Mouse (Mus musculus) lung, embryonic 15.5 days (tissue): Measurements from ENCODE around the gene Ubac2. TPM values are rescaled to one million over a fixed set of nuclear protein-coding genes. Genes with fewer than 3 reads are reported as not detected.
"Not testable (repeated sequence)": the region's sequence is repeated elsewhere in the genome, so short reads cannot be mapped to it uniquely, and the experiment has no call there.

Experiments
- ATAC-seq: fragments of 200-750 bp; cut with Nextera tagmentation; 2 replicates; pipeline ENCODE4 v1.8.0; 2017; ENCODE audit warnings: moderate number of reproducible peaks, borderline replicate concordance; ENCODE audit not compliant: low FRiP score, low TSS enrichment; ENCODE audit errors: extremely low read depth
- H3K27ac ChIP-seq: fragments of 300-500 bp; sonication (generic); 2 replicates; pipeline ENCODE4 v1.5.1; 2015; ENCODE audit warnings: moderate library complexity, mild to moderate bottlenecking, inconsistent platforms
- H3K27me3 ChIP-seq: fragments of 300-500 bp; sonication (generic); 2 replicates; pipeline ENCODE4 v1.6.1; 2015; ENCODE audit warnings: inconsistent platforms
- H3K36me3 ChIP-seq: fragments of 300-500 bp; sonication (generic); 2 replicates; pipeline ENCODE4 v1.6.1; 2015; ENCODE audit warnings: inconsistent platforms
- H3K4me1 ChIP-seq: fragments of 300-500 bp; sonication (generic); 2 replicates; pipeline ENCODE4 v1.6.1; 2015; ENCODE audit warnings: inconsistent platforms
- H3K4me2 ChIP-seq: fragments of 300-500 bp; sonication (generic); 2 replicates; pipeline ENCODE4 v1.6.1; 2015; ENCODE audit warnings: inconsistent platforms, mild to moderate bottlenecking, moderate library complexity
- H3K4me3 ChIP-seq: fragments of 300-500 bp; sonication (generic); 2 replicates; pipeline ENCODE4 v1.5.1; 2015; ENCODE audit warnings: mild to moderate bottlenecking, inconsistent platforms
- H3K9ac ChIP-seq: fragments of 300-500 bp; sonication (generic); 2 replicates; pipeline ENCODE4 v1.6.1; 2015; ENCODE audit warnings: inconsistent platforms
- H3K9me3 ChIP-seq: fragments of 300-500 bp; sonication (generic); 2 replicates; pipeline ENCODE4 v1.6.1; 2016; ENCODE audit warnings: inconsistent platforms
- WGBS: fragments of 180-500 bp; shearing (Covaris S2); methylation state at CpG from one replicate; pipeline ENCODE4 v1.1.7; 2015; 5-methylcytosine and 5-hydroxymethylcytosine counted together
- polyA plus RNA-seq: library from polyadenylated mRNA; unstranded; fragments of >200 nt; fragmentation: Nextera tagmentation; extraction: Ambion mirVana; gene quantifications from 2 replicates; pipeline ENCODE4 v1.2.1, GENCODE M21; 2015

Ubac2 gene
- polyA plus RNA-seq, 1 experiment from 2014 or later: 60.4 TPM

DNA sequence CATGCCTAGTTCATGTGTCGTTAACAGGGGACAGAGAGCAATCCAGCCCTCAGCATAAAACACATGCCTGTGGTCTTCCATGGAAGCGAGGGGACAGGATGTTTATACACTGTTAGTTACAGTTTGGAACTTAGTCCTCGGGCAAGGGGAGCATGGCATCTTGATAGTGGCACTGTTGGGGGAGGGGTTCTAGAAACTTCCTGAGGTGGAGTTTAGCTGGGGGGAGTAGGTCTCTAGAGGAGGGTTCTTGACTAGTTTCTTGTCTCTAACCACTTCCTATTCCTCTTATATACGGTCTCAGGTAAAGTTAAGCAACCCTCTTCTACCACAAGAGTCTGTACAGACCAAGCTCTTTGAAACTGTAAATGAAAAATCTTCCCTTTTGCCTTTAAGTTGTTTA lies 187.8 kb downstream of the Ubac2 start:
- no peaks in the 10 kb centered on the region for H3K36me3 ChIP-seq
- H3K9me3 ChIP-seq: no peaks in the 10 kb centered on the region
- ATAC-seq: no peak
- H3K9ac ChIP-seq: no peak overlapping the region
- no peak overlapping the region for H3K4me2 ChIP-seq
- no peaks in the 10 kb centered on the region for H3K27me3 ChIP-seq
- H3K4me3 ChIP-seq: no peak overlapping the region
- 29% methylated on average over 4 of the region's 4 CpGs for WGBS
- no peak overlapping the region for H3K27ac ChIP-seq
- H3K4me1 ChIP-seq: peaks cover 10% of the 10 kb centered on the region

DNA sequence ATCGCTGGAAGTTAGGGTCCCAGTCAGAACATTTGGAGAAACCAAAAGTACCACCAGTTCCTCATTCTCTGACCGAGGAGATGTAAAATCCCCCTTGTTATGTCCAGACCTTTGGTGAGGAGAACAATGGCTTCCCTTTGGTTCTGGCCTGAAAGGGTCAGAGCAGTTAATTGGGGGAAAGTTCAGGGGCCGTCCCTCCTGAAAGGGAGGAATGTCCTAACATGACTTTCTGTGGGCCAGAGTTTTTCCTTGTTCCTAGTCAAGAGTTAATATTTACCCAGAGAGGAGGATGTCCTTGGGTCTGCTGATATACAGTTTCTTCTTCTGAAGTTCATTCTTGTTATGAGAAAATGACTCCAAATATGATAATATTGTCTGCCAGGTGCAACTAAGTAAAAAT lies 189.6 kb downstream of the Ubac2 start:
- H3K36me3 ChIP-seq, H3K27ac ChIP-seq, H3K9ac ChIP-seq, ATAC-seq, H3K27me3 ChIP-seq, H3K4me2 ChIP-seq, H3K4me3 ChIP-seq, H3K9me3 ChIP-seq: not testable (repeated sequence)
- peaks cover 10% of the 10 kb centered on the region for H3K4me1 ChIP-seq
- WGBS: 53% methylated on average over 3 of the region's 3 CpGs

DNA sequence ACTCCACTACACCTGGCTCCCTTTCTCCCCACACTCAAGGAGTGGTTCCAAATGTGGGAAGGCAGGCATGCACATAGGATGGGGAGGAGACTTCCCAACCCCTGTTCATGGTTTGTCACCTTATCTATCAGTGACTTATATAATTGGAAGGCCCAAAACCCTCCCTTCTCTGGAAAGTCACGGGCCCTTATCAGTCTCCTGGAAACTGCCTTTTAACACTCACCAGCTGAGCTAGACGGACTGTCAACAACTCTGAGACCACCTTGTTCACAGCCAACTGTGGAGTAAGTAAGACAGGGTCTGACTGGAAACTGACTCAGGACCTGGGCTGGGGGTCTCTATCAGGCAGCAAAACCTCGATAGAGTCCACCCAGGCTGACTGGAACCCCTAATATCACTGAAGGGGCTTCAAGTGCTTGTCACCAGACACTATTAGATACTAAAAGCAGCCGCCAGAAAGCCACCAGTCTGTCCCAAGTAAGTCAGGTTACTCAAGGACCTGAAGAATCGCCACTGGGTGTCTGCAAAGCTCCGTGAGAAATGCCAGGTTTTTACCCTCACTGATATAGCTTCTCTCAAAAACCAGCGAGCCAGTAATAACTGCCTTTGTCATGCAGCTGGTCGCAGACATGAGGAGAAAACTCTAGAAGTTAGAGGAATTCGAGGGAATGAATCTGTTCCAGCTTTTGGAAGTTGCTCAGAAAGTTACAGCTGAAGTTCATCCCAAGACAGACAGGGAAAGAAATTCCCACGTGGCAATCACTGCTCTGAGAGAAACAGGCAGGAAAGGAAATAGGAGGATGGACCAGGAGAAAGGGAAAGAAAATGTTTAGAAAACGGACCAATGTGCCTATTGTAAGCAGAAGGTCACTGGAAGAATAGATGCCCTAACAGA lies 190.6 kb downstream of the Ubac2 start:
- no peak for ATAC-seq
- Histone ChIP-seq H3K36me3 (no peaks in the 10 kb centered on the region), H3K4me3 (no peak overlapping the region), H3K4me1 (peaks cover 10% of the 10 kb centered on the region), H3K27ac (no peak overlapping the region), H3K9me3 (no peaks in the 10 kb centered on the region), H3K4me2 (no peak overlapping the region), H3K27me3 (no peaks in the 10 kb centered on the region), H3K9ac (no peak overlapping the region)
- 21% methylated on average over 11 of the region's 11 CpGs for WGBS

DNA sequence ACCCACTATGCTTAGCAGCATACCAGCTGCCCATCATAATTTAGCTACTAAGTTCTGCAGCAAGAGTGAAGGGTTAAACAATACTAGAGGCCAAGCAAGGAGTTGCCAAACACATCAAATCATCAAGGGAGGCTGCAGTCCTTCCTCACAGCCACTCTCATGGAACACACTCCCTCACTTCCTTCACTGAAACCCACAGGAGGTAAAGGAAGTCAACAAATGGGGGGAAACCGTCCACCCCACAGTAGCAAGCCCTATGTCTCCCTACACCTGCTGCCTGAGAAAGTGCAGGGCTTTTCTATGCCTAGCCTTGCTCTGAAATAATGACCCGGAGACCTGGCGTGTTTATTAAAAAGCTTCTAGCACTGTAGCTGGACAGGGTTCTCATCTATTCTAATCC lies 191.5 kb downstream of the Ubac2 start:
- Histone ChIP-seq H3K27me3 (no peaks in the 10 kb centered on the region), H3K4me2 (no peak overlapping the region), H3K9ac (no peak overlapping the region), H3K4me3 (no peak overlapping the region), H3K36me3 (no peaks in the 10 kb centered on the region), H3K9me3 (no peaks in the 10 kb centered on the region), H3K27ac (no peak overlapping the region), H3K4me1 (peaks cover 10% of the 10 kb centered on the region)
- no peak for ATAC-seq
- 69% methylated on average over 3 of the region's 3 CpGs for WGBS

Other genes starting within 250 kb of the Ubac2 start
- gene Dock9, start 80.8 kb upstream of the Ubac2 start, polyA plus RNA-seq: 10.5 and 11.0 TPM in 2 replicates
- 0.10 and 0.55 TPM in 2 replicates for gene Gpr18, start 37.2 kb downstream of the Ubac2 start, polyA plus RNA-seq
- 2.9 and 3.2 TPM in 2 replicates for gene Gpr183, start 86.6 kb downstream of the Ubac2 start, polyA plus RNA-seq
- gene Timm8a2, start 156.1 kb downstream of the Ubac2 start, polyA plus RNA-seq: not detected in 2 replicates
- 169 and 176 TPM in 2 replicates for gene Tm9sf2, start 228.4 kb downstream of the Ubac2 start, polyA plus RNA-seq